Mouse (Mus musculus): ENCODE results near the gene Sphkap. TPM values are rescaled to one million over a fixed set of nuclear protein-coding genes. Genes with fewer than 3 reads are reported as not detected.

Gene Sphkap
- polyA plus RNA-seq, 1 experiment from 2014 or later: 1.1 TPM

- no peaks in the 10 kb centered on the region for H3K36me3 ChIP-seq
- H3K4me1 ChIP-seq: no peaks in the 10 kb centered on the region
- H3K4me3 ChIP-seq: no peak overlapping the region
- no peak overlapping the region for H3K27ac ChIP-seq
- H3K9ac ChIP-seq: no peak overlapping the region
- ATAC-seq (ENCODE audit: low FRiP score, low read depth): no peak
- H3K27me3 ChIP-seq: no peaks in the 10 kb centered on the region
- WGBS: 82% methylated on average over 6 of the region's 6 CpGs
- no peaks in the 10 kb centered on the region for H3K9me3 ChIP-seq
- H3K4me2 ChIP-seq (replicated peaks): no peak overlapping the region
Observed at GRCm38 (mm10) chr1:83362168-83362567, 45.8 kb downstream of the Sphkap start.

- ATAC-seq (ENCODE audit: low FRiP score, low read depth): no peak
- 95% methylated on average over 1 of the region's 1 CpGs for WGBS
- H3K4me1 ChIP-seq: no peaks in the 10 kb centered on the region
Observed at GRCm38 (mm10) chr1:83346453-83346852, 61.5 kb downstream of the Sphkap start.

DNA sequence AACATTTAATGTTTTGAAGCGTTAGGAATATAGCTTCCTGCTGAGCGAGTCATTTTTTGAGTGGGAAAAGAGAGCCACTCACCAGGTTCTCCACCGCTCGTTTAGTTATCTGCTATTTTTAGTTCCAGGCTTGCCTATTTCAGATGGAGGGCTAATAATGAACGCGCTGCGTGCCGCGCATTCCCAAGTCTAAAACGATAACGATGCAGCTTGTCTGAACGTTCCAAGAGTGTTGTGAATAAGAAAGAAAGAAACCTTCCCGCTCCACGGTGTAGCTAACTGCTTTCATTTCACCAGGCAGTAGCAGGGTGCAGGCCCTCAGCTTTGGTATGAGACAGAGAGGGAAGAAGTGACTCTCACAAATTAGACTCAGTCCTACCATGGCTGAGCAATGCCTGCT, 62.4 kb downstream of the Sphkap start:
- WGBS: 70% methylated on average over 14 of the region's 14 CpGs

More at GRCm38 (mm10) chr1:83346453-83346852, 61.5 kb downstream of the Sphkap start:
- H3K27me3 ChIP-seq: no peaks in the 10 kb centered on the region
- no peak overlapping the region for H3K4me2 ChIP-seq (replicated peaks)
- H3K9ac ChIP-seq: no peak overlapping the region
- H3K4me3 ChIP-seq: no peak overlapping the region
- H3K9me3 ChIP-seq: no peaks in the 10 kb centered on the region
- no peaks in the 10 kb centered on the region for H3K36me3 ChIP-seq
- no peak overlapping the region for H3K27ac ChIP-seq

DNA sequence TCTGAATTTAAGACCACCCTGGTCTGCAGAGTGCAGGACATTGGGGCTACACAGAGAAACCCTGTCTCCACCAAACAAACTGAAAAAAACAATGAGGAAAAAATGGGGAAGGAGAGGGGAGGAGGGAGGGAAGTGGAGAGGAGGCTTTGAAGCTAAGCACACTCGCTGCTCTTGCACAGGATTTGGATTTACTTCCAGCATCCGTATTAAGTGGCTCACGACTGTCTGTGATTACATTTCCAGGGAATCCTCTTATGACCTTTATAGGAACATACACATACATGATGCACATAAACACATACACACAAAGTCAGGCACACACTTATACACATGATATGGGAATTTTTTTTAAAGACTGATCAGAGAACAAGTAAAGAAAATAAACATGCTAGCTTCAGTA, 62.9 kb downstream of the Sphkap start:
- no peak overlapping the region for H3K27ac ChIP-seq
- 56% methylated on average over 3 of the region's 3 CpGs for WGBS
- no peak overlapping the region for H3K4me3 ChIP-seq
- H3K36me3 ChIP-seq: no peaks in the 10 kb centered on the region
- no peak overlapping the region for H3K4me2 ChIP-seq (replicated peaks)
- H3K27me3 ChIP-seq: no peaks in the 10 kb centered on the region
- ATAC-seq (ENCODE audit: low FRiP score, low read depth): no peak
- H3K9me3 ChIP-seq: no peaks in the 10 kb centered on the region
- no peaks in the 10 kb centered on the region for H3K4me1 ChIP-seq
- H3K9ac ChIP-seq: no peak overlapping the region

More for the DNA sequence above, 62.4 kb downstream of the Sphkap start:
- no peaks in the 10 kb centered on the region for H3K4me1 ChIP-seq
- H3K4me3 ChIP-seq: no peak overlapping the region
- H3K36me3 ChIP-seq: no peaks in the 10 kb centered on the region
- H3K4me2 ChIP-seq (replicated peaks): no peak overlapping the region
- no peak overlapping the region for H3K9ac ChIP-seq
- H3K27ac ChIP-seq: no peak overlapping the region
- no peaks in the 10 kb centered on the region for H3K9me3 ChIP-seq
- ATAC-seq (ENCODE audit: low FRiP score, low read depth): no peak
- no peaks in the 10 kb centered on the region for H3K27me3 ChIP-seq

DNA sequence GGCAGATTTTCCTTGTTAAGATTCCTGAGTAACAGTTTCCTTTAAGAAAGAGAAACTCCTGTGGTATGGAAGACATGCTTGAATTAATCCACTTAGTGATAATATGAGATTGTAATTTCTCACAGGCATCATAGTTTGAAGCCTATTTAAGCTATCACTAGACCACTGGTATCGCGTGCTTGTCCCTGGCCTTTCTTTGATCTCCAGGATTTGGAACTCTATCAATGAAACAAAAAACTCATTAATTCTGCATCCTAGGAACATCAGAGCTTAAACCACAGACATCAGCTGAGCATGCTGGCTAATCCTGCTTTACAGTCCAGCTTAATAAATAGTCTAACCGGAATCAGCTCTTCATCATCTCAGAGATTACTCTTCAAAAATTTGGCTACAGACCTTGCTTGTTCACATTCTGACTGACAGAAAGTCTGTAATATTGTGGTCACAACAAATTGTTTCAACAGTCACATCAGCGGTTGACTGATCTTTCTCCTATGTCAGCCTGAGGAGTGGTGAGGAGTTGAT, 65.2 kb downstream of the Sphkap start:
- H3K4me1 ChIP-seq: no peaks in the 10 kb centered on the region
- ATAC-seq (ENCODE audit: low FRiP score, low read depth): no peak
- no peaks in the 10 kb centered on the region for H3K27me3 ChIP-seq
- no peak overlapping the region for H3K4me3 ChIP-seq
- H3K9ac ChIP-seq: no peak overlapping the region
- H3K36me3 ChIP-seq: no peaks in the 10 kb centered on the region
- no peaks in the 10 kb centered on the region for H3K9me3 ChIP-seq
- no peak overlapping the region for H3K4me2 ChIP-seq (replicated peaks)
- no peak overlapping the region for H3K27ac ChIP-seq
- WGBS: 75% methylated on average over 4 of the region's 4 CpGs

- ATAC-seq (ENCODE audit: low FRiP score, low read depth): no peak
- Histone ChIP-seq H3K4me2 (replicated peaks) (no peak overlapping the region), H3K4me1 (no peaks in the 10 kb centered on the region), H3K27me3 (no peaks in the 10 kb centered on the region), H3K27ac (no peak overlapping the region), H3K9me3 (no peaks in the 10 kb centered on the region), H3K4me3 (no peak overlapping the region), H3K9ac (no peak overlapping the region), H3K36me3 (no peaks in the 10 kb centered on the region)
- 87% methylated on average over 3 of the region's 3 CpGs for WGBS
Observed at GRCm38 (mm10) chr1:83339358-83339757, 68.6 kb downstream of the Sphkap start.

GRCm38 (mm10) chr1:83316917-83317316, 91.1 kb downstream of the Sphkap start:
- no peak overlapping the region for H3K4me2 ChIP-seq (replicated peaks)
- H3K9ac ChIP-seq: no peak overlapping the region
- H3K27ac ChIP-seq: no peak overlapping the region
- H3K36me3 ChIP-seq: no peaks in the 10 kb centered on the region
- no peak for ATAC-seq (ENCODE audit: low FRiP score, low read depth)
- no peaks in the 10 kb centered on the region for H3K27me3 ChIP-seq
- no peak overlapping the region for H3K4me3 ChIP-seq
- no peaks in the 10 kb centered on the region for H3K4me1 ChIP-seq
- WGBS: 69% methylated on average over 4 of the region's 4 CpGs
- H3K9me3 ChIP-seq: no peaks in the 10 kb centered on the region

GRCm38 (mm10) chr1:83315146-83315545, 92.9 kb downstream of the Sphkap start:
- no peak overlapping the region for H3K9ac ChIP-seq
- WGBS: 79% methylated on average over 9 of the region's 9 CpGs
- no peak for ATAC-seq (ENCODE audit: low FRiP score, low read depth)

DNA sequence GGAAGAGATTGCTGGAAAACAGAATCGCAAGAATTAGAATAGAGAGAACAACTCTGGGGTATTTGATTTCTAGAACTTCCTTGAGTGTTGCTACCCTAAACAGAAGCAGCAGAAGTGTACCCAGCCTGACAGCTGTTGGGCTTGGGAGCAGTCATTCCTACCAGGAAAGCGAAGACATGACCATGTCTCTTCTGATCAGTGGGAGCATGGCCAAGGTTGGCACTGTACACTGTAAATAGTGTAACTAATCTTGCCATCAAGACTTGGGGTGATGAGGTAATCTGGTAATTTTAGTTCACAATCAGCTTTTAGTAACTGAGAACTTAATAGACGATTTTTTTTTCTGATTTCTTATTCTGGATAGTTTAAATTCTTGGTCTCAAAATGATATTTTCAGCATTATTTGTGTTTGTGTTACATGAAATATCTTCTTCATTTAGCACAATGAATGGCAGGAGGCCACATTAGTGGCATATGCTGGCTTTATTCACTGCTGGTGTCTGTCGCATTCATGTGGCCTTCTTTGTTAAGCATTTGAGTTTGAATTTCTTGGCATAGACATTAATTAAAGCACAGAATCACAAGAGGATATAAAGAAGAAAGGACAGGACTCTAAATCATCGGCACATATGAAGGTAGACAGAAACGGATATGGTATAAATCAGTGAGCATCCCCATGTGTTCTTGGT, 96.2 kb downstream of the Sphkap start:
- no peak overlapping the region for H3K9ac ChIP-seq
- H3K4me3 ChIP-seq: no peak overlapping the region
- no peaks in the 10 kb centered on the region for H3K27me3 ChIP-seq
- H3K4me1 ChIP-seq: no peaks in the 10 kb centered on the region
- H3K9me3 ChIP-seq: no peaks in the 10 kb centered on the region
- no peak overlapping the region for H3K4me2 ChIP-seq (replicated peaks)
- ATAC-seq (ENCODE audit: low FRiP score, low read depth): no peak
- no peaks in the 10 kb centered on the region for H3K36me3 ChIP-seq
- no peak overlapping the region for H3K27ac ChIP-seq
- WGBS: 80% methylated on average over 6 of the region's 6 CpGs

More at GRCm38 (mm10) chr1:83315146-83315545, 92.9 kb downstream of the Sphkap start:
- H3K4me2 ChIP-seq (replicated peaks): no peak overlapping the region
- H3K27ac ChIP-seq: no peak overlapping the region
- H3K36me3 ChIP-seq: no peaks in the 10 kb centered on the region
- H3K9me3 ChIP-seq: no peaks in the 10 kb centered on the region
- no peaks in the 10 kb centered on the region for H3K4me1 ChIP-seq
- no peaks in the 10 kb centered on the region for H3K27me3 ChIP-seq
- H3K4me3 ChIP-seq: no peak overlapping the region

DNA sequence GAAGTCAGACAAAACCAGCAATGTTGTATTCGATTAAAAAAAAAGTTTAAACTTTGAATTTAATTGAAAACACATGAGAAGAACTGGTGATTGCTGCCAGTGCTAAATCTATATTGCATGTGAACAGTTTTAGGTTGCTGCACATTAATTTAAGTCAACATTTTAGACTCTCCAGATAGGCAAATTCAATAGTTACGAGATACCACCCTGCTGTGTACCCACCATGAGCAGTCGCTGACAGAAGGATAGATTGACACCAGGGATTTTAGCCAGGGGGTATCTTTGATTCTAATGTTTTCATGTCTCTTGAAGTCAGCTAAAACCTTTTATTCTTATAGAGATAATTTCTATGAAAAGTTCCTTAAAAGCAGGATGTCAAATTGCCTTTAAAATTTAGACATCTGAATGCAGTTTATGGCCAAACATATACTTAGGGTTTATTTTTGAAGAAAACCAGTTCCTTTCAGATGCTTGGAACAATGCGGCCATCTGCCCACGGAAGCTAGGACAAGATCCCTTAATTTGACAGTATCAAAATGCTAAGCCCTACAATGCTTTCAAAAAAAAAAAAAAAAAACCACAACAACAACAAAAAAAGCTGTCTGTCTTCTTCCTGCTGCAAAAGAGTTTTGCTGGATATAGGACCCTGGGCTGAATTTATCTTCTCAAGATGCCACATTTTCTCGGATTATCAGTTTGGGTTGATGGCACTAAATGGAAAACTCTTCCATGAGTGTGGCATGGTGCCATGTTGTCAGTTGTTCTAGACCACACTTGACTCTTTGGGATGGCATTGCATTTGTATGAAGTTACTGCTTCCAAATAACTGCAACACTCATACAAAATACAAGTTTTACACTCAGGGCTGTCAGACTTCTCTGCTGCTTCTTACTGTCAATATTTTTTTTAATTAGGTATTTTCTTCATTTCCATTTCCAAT, 110.6 kb downstream of the Sphkap start:
- Histone ChIP-seq H3K9me3 (no peaks in the 10 kb centered on the region), H3K4me2 (replicated peaks) (no peak overlapping the region), H3K4me3 (no peak overlapping the region), H3K36me3 (no peaks in the 10 kb centered on the region), H3K4me1 (no peaks in the 10 kb centered on the region), H3K27ac (no peak overlapping the region), H3K27me3 (no peaks in the 10 kb centered on the region), H3K9ac (no peak overlapping the region)
- no peak for ATAC-seq (ENCODE audit: low FRiP score, low read depth)
- 62% methylated on average over 6 of the region's 6 CpGs for WGBS

DNA sequence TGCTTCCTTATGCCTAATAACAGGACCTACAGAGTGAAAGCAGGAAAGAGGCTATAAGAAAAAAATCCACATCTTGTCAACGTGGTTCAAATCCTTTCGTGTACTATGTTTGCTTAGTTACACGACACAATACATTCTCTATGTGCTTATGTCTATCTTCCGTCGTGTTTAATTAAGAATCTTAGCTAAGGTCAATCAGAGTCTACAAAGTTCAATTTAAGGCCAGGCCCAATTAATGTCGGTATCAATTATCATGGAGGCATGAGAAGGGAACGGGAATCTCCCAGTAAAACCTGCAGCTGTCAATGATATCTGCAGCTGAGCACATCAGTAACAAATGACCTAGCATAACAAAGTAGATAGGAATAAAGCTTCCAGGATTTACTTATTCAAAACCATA, 122.1 kb downstream of the Sphkap start:
- no peak overlapping the region for H3K9ac ChIP-seq
- 78% methylated on average over 7 of the region's 7 CpGs for WGBS
- no peaks in the 10 kb centered on the region for H3K36me3 ChIP-seq
- H3K4me1 ChIP-seq: no peaks in the 10 kb centered on the region
- ATAC-seq (ENCODE audit: low FRiP score, low read depth): no peak
- H3K4me3 ChIP-seq: no peak overlapping the region
- no peak overlapping the region for H3K27ac ChIP-seq
- no peak overlapping the region for H3K4me2 ChIP-seq (replicated peaks)
- no peaks in the 10 kb centered on the region for H3K27me3 ChIP-seq
- no peaks in the 10 kb centered on the region for H3K9me3 ChIP-seq

GRCm38 (mm10) chr1:83277044-83277443, 131.0 kb downstream of the Sphkap start:
- no peak overlapping the region for H3K4me3 ChIP-seq
- no peaks in the 10 kb centered on the region for H3K36me3 ChIP-seq
- WGBS: 84% methylated on average over 11 of the region's 11 CpGs
- ATAC-seq (ENCODE audit: low FRiP score, low read depth): no peak
- H3K4me1 ChIP-seq: no peaks in the 10 kb centered on the region
- H3K4me2 ChIP-seq (replicated peaks): no peak overlapping the region
- H3K9me3 ChIP-seq: no peaks in the 10 kb centered on the region
- no peaks in the 10 kb centered on the region for H3K27me3 ChIP-seq
- H3K27ac ChIP-seq: no peak overlapping the region
- no peak overlapping the region for H3K9ac ChIP-seq
